Mouse (Mus musculus) left cerebral cortex, postnatal 14 days (tissue): ENCODE results near the gene Gm9573. TPM values are rescaled to one million over a fixed set of nuclear protein-coding genes. Genes with fewer than 3 reads are reported as not detected.

Experiments
- DNase-seq, 2 experiments: peaks; one replicate each; pipeline ENCODE4 v3.0.0; 2021 to 2022; ENCODE audit warnings: low spot score in 2 of 2, mixed read lengths in 1 of 2
- intact Hi-C: fragments of 180-260 bp; cut with DNase I; formaldehyde crosslinking; loops from one replicate; pipeline ENCODE4 v1.15.1; 2025
- total RNA-seq, 2 experiments: library from RNA; stranded (reverse); gene quantifications; 2 replicates each; pipeline ENCODE4 v1.2.3; 2021

Gm9573 gene
- total RNA-seq, 2 experiments from 2014 or later: not detected

DNA sequence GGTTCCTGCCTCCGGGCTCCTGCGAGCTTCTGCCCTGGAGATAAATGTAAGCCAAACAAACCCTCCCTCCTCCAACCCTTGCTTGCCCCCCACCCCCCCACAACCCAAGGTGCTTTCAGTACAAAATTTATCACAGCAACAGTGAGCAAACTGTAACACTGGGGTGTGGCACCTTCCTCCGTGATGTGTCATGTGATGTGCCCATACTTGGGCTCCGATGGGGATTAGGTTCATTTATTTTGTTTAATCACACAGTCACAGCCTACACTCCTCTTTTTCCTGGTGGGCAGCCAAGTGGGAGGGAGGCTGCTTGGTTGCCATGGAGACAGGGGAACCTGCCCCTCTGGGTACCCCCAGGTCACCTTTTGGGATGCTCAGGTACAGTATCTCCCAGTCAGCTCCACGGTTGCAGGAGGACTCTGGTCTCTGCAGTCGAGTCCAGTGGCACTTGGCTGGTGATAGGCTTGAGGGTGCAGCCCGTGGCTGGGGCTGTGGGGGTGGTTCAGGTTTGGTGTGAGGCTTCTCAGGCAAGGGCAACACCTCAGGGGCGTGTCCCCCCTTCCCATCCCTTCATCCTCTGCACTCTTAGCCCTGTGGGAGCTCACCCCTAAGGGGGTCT lies 24.6 kb downstream of the Gm9573 start:
- intact Hi-C loops: no loop called here
- DNase-seq: no peak

DNA sequence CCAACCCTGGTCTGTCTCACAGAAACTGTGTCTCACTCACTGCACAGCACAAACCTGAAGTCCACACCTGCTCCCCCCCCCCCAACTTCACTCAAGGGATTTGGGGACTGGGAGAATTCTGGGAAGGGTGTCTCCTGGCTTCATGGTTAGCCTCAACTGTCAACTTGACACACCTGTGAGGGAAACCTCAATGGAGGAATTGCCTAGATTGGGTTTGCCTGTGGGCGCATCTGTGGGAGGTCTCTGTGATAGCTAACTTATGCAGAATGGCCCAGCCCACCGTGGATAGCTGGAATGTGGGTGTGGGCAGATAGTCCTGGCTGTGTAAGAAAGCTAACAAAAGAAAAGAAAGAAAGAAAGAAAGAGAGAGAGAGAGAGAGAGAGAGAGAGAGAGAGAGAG lies 25.2 kb downstream of the Gm9573 start, which contains the start of gene Sfta2:
Gene Sfta2, plus strand, starts transcription at position 301 of the 400 bp plus-strand sequence.
- DNase-seq: no peak
- intact Hi-C loops: no loop called here

DNA sequence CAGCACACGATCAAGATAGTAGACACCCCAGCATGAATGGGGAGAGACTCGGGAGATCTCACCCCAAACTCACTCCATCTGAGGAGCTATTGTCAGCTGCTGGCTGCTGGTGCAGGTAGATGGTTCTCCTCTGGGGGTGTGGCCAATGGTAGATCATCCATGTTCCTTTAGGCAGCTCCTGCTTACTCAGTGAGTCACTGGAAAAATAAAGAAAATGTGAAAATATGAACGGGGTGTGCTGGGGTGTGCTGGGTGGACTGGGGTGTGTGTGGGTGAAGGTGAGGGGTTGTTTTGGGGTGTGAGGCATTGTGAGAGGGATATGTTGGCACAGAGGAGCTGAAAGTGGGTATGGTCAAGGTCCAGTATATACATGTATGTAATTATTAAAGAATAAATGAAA lies 29.0 kb downstream of the Gm9573 start:
- DNase-seq: no peak
- intact Hi-C loops: no loop called here

DNA sequence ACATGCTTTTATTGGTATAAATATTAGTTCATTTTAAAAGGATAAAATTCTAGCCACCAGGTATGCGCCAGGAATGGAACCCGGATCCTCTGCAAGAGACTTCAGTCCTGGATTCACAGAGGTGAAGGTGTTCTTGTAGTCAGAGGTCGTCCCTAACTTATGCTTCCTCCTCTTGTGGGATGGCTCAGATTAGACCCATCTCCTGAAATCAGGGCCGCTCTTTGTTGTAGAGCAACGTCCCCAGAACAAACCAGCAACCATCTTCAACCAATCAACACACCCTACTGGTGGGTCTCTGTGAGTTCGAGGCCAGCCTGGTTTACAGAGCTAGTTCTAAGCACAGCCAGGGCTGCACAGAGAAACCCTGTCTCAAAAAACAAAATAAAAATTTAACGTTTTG lies 32.0 kb downstream of the Gm9573 start:
- no peak for DNase-seq
- intact Hi-C loops: no loop called here

DNA sequence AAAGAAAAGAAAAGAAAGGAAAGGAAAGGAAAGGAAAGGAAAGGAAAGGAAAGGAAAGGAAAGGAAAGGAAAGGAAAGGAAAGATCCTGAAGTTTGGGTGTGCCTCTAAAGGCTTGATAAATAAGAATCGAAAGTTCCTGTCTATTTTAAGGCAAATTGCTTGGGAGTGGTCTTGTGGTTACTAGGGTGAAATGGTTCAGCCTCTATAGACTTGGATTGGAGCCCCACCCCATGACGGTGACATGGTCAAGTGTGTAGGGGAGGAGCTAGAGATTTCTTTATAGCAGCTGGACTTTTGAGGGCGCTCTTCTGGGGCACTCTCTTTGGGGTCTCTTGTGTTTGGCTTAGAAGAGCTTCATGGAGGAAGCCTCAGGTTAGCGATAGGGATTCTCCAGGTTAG lies 32.7 kb downstream of the Gm9573 start:
- intact Hi-C loops: no loop called here
- no peak for DNase-seq

DNA sequence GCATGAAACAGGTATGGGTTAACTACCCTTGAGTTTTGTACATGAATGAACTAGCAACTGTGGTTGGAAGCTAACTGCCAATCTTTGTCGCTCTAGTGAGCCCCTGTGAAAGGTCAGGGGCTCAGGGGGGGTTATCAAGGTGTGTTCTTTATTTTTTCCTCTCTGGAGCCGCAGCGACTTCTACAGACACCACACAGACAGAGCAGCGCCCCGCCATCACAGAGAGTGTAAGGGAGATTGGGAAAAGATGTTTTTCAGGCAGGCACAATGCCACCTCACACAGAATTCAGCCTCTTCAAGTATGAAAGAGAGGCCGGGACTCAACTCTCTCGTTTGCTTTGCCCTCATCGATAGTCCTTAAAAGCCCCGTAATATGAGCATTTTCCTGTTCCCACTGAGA lies 34.3 kb downstream of the Gm9573 start:
- intact Hi-C loops: no loop called here
- DNase-seq: no peak

DNA sequence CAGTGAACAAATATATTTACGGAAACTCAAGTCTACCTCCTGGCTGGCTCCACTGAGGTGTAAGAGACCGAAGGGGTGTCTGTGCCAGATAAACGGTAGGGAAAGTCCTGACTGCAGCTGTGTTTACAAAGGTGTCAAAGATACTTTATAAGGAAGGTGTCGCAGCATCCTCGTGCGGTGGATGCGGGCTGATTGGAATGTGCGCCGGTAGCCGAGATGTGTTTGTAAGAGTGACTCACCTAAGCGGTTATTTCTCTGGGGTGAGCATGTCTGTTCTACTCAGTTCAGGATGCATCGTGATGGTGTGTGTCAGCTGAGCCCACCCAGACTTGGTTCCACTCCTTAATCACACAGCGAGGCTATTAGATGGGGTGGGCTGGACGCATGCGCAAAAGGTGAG lies 34.7 kb downstream of the Gm9573 start:
- intact Hi-C loops: loop anchor here (2.0 kb wide), 2 partner anchors 43 to 75 kb away; partner anchors contain the start of gene Vars2

DNA sequence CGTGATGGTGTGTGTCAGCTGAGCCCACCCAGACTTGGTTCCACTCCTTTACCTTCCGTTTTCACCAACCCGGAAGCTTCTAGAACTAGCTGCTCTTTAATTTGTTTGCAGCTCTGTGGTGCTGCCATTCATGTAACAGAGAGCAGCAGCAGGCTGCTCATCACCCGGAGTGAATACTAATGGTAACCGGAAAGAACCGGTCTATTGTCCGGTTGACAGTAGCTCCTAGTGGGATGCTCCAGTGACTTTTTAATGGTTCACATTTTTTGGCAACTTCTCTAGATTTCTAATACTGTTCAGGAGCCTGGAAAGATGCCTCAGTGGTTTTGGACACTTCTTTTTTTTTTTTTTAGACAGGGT lies 35.2 kb downstream of the Gm9573 start:
- intact Hi-C loops: loop anchor here (2.0 kb wide), 2 partner anchors 44 to 76 kb away; partner anchors contain the start of gene Vars2
- DNase-seq: no peak

More for the DNA sequence above, 34.7 kb downstream of the Gm9573 start:
- DNase-seq: peak in 1 of 2 experiments; percentile 22

DNA sequence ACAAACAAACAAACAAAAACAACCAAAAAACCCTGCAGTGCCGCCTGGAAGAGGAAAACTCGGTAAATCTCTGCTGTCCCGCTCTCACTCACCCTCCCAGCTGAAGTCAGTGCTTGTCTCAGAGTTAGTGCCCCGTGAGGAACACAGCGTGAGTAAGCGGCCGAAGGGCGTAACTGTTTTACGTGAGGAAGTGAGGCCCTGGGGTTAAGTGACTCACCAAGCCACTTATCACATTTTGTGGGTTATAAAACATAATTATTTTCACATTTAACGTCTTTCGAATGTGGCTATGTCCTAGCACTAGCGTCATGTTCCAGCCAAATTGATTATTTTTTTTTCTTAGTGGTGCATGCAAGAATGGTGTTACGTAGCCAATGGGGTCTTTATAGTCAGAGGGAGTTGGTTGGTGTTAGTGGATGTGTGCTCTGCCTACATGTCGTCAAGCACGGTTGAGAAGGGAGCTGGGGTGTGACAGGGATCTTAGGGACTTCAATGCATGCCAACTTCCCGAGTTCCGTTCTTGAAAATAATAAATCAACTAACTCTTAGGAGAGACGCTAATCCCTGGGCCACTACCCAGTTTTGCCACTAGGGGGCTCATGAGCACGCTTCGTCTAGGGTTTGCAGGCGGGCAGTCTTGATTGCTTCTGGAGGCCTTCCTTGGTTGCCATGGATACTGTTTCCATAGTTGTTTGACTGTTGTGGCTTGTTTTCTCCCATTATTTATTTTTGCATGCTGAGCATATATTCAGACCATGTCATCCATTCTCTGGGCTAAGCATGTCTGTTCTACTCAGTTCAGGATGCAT lies 35.8 kb downstream of the Gm9573 start:
- DNase-seq: peak; percentile 88 to 93
- intact Hi-C loops: loop anchor here (2.0 kb wide), 2 partner anchors 44 to 76 kb away; partner anchors contain the start of gene Vars2

DNA sequence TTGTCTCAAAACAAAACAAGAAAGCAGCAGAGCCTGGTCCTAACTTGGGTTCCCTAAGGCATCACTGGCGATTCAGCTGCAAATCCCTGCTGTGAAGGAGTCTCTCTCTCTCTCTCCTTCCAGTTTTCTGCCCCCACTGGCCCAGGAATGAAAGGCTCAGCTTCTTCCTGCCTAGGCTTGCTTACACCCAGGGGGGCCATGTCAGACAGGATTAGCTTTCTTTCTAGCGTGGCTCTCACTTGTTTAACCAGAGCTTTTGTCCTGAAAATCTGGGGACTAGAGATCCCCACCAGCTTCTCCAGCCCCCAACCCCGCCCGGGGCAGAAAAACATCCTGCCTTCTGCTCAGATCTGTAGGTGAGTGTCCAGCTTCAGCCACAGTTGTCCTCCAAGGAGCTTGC lies 38.0 kb downstream of the Gm9573 start:
- intact Hi-C loops: no loop called here
- no peak for DNase-seq

DNA sequence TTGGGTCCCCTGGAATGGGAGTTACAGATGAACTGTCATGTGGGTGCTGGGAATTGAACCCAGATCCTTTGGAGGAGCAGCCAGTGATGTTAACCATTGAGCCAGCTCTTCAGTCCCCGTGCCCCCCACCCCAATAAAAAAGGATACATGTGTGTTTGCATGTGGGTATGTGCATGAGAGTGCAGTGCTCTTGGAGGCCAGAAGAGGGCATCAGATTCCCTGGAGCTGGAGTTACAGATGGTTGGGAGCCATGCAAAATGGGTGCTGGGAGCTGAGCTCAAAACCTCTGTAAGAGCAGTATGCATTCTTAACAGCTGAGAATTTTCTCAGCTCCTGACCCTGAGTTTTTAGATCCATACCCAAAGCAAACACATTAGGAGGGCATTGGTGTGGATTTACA lies 39.1 kb downstream of the Gm9573 start:
- DNase-seq: no peak
- intact Hi-C loops: no loop called here

DNA sequence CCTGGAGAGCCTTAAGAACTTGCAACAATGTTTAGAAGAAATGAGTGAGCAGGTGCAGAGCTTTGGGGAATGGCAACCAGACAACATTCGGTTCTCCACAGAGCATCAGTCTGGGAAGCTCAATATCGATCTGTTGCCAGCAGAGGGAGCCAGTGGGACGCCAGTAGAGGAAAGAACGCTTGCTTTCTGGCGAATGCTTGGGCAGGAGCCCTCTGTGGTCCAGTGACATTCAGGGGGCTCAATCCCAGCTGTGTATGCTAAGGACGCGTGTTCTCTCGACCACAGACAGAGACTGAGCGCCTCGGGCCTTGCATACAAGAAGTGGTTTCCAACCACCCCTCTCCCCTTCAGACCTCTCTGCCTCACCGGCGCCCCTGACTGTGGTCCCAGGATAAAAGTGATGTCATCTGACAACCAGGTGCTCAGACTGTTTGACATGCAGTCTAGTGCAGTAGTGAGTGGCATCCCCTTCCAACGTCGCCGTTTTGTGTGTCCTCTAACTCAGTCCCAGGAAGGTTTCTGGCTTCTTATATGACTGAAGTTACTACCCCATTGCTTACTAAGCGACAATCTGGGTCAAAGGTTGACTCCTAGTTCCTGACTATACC lies 42.0 kb downstream of the Gm9573 start:
- peak; percentile 91 to 93 for DNase-seq

DNA sequence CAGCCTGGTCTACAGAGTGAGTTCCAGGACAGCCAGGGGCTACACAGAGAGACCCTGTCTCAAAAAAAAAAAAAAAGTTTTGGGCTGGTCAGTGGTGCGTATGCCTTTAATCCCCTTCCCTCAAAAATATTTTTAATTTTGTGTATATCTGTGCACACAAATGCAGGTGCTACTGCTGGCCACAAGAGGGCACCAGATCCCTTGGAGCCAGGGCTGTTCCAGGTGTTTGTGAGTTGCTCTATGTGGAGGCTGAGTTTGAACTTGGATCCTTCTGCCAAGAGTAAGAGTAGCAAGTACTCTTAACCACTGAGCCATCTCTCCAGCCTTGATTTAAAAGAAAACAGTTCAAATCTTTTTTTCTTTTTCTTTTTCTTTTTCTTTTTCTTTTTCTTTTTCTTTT lies 43.5 kb downstream of the Gm9573 start:
- intact Hi-C loops: loop anchor here (5.0 kb wide), 1 partner anchor 154 kb away; no protein-coding TSS in a partner anchor
- no peak for DNase-seq

More for the DNA sequence above, 42.0 kb downstream of the Gm9573 start:
- intact Hi-C loops: loop anchor here (2.0 to 5.0 kb wide), 2 partner anchors 80 to 153 kb away; no protein-coding TSS in a partner anchor

DNA sequence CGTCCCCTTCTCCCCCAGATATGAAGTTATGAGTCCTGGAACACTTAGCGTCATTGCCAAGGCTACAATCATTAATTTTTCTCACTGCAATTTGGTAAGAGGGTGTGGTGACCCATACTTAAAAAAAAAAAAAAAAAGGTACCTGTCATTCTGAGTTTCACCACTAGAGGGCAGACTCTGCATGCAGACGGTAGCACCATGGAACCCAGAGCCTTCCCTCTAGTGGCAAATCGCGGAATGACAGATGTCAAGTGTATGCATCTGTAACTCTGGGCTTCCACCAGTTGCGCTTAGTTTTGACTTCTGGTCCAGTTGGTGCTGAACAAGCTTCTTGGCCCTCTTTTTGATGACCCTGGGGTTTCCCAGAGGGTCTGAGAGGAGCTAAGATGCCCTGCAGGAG lies 48.2 kb downstream of the Gm9573 start:
- intact Hi-C loops: no loop called here
- DNase-seq: peak; percentile 84 to 85

DNA sequence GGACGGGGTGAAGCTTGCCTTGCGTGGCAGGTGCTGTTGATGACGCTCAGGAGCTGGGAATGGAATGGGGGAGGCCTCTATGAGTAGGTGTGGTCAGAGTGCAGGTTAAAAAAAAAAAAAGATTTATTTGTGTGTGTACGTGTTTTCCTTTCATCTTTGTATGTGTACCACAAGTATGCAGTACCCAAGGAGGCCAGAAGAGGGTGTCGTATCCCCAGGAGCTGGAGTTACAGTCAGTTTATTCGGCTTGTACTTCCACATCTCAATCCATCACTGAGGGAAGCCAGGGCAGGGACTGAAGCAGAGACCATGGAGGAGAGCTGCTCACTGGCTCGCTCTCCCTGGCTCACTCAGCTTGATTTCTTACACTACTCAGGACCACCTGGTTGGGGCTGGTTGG lies 55.0 kb downstream of the Gm9573 start:
- no peak for DNase-seq
- intact Hi-C loops: no loop called here

DNA sequence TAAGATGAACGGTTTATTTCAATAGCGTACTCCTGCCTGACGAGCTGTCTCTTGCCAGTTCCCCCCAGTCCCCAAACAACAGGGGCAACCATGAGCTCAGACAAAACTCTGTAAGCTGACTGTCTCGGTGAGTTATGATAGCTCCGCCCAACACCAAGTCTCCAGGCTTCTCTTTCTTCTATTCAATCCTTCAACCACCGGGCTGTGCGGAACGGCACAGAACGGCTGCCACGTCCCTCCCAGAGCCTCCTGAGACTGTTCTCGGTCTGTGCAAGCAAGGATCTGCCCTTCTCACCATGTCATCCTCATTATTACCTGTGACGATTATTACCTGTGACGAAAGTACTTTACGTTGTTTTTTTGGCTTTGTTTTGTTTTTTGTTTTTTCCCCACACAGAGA lies 55.6 kb downstream of the Gm9573 start:
- DNase-seq: no peak
- intact Hi-C loops: no loop called here

DNA sequence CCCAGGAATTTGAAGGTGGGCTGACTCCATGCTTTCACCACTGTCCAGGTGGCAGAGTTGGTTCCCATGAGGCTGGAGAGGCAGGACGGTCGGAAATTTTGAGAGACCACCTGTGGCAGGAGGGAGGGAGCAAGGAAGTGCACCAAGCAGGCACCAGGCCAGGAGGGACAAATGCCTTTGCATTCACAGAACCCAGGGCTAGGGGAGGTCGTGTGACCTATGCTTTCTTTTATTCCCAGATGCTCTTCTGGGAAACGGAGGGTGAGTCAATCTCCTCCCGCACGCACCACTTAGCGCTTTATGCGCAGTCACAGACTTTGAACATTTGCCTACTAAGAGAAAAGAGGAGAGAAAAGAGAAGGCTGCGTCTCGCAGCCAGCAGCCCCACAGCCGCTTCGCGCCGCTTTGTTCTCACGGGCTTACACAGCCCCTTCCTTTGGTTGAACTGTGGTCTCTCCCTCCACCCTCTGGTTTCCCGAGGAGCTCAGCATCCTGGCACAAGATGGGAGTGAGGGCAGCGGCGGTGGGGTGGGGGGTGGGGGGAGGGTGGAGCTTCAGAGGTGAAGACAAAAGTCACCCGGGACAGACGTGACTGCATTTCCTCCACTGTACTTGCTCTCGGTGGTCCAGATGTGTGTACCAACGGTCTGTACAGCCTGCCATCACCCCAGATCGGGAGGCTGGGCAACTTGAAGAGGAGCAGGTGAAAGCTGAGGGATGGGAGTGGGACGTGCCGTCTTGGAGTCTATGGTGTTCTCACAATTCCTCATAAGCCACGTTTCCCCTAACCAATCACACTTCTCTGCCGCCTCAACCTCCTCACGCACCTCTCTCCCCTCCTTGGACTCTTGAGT lies 57.1 kb downstream of the Gm9573 start:
- intact Hi-C loops: no loop called here

More for the DNA sequence above, 57.1 kb downstream of the Gm9573 start:
- DNase-seq: no peak
